Mouse (Mus musculus) hindbrain, embryonic 10.5 days (tissue): ENCODE measurements around the gene 2510009E07Rik. TPM values are rescaled to one million over a fixed set of nuclear protein-coding genes. Genes with fewer than 3 reads are reported as not detected.

Experiments
- DNase-seq: peaks from one replicate; pipeline ENCODE4 v3.0.0-alpha.2; 2017; ENCODE audit warnings: low spot score
- H3K27ac ChIP-seq: fragments of 300-500 bp; sonication (generic); 2 replicates; pipeline ENCODE4 v1.5.1; 2016; ENCODE audit warnings: mild to moderate bottlenecking, moderate library complexity
- H3K27me3 ChIP-seq: fragments of 300-500 bp; sonication (generic); 2 replicates; pipeline ENCODE4 v1.6.1; 2016; ENCODE audit warnings: mild to moderate bottlenecking; ENCODE audit not compliant: poor library complexity, insufficient read depth, severe bottlenecking
- H3K36me3 ChIP-seq: fragments of 300-500 bp; sonication (generic); 2 replicates; pipeline ENCODE4 v1.6.1; 2016; ENCODE audit warnings: mild to moderate bottlenecking, moderate library complexity
- H3K4me1 ChIP-seq: fragments of 300-500 bp; sonication (generic); replicated peaks from 2 replicates; pipeline ENCODE4 v1.6.1; 2016; ENCODE audit warnings: mild to moderate bottlenecking
- H3K4me3 ChIP-seq: fragments of 300-500 bp; sonication (generic); 2 replicates; pipeline ENCODE4 v1.5.1; 2016; ENCODE audit warnings: mild to moderate bottlenecking, moderate library complexity
- H3K9me3 ChIP-seq: fragments of 300-500 bp; sonication (generic); 2 replicates; pipeline ENCODE4 v1.6.1; 2016; ENCODE audit warnings: mild to moderate bottlenecking, moderate library complexity
- WGBS: fragments of 180-500 bp; shearing (Covaris S2); methylation state at CpG from one replicate; pipeline ENCODE4 v1.1.7; 2016; 5-methylcytosine and 5-hydroxymethylcytosine counted together
- polyA plus RNA-seq: library from polyadenylated mRNA; unstranded; fragments of >200 nt; fragmentation: Nextera tagmentation; extraction: Ambion mirVana; gene quantifications from 2 replicates; pipeline ENCODE4 v1.2.1, GENCODE M21; 2016

2510009E07Rik gene
- polyA plus RNA-seq = 32.9 and 34.0 TPM in 2 replicates

DNA sequence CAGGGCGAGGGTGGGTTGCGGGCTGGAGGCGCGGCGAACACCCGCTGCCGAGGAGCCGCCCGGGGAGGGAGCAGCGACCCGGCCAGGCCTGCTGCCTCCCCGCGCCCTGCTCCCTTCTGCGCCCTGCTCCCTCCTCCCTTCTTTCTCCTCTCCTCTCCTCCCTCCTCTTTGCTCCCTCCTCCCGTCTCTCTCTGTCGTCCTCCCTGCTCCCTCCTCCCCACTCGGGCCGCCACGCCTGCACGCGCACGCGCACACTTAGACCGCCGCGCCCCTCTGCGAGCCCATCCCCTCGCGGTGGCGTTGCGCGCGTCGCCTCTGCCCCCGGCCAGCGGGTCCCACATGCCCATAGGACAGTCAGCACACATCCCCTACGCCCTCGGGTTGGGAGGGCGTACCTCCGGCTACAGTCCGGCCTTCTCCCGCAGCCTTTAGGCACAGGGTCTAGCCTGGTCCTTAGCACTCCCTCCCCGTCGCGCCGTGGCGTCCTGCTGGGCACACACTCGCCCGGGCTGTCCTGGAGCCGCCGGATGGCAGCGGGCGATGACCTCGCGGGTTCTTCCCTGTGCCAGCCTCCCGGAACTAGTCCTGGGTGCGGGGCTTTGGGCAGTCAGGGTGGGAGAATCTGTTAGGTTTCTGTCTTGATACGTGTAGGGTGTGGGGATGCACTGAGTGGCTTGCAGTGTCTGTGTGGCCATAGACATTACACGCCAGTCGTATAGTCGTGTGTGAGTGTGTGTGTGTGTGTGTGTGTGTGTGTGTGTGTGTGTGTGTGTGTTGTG lies at the start of gene 2510009E07Rik:
2510009E07Rik (minus strand) TSS at position 203 of the 779 bp plus-strand sequence.
- H3K27ac ChIP-seq = peak within 1 kb of the TSS; percentile 95
- H3K36me3 ChIP-seq = peaks cover 2% of the 10 kb centered on the region; the same call in 1 of the 2 replicates
- peak; percentile 90 for DNase-seq
- peaks cover 48% of the 10 kb centered on the region for H3K4me1 ChIP-seq
- peaks cover 21% of the 10 kb centered on the region; the same call in 1 of the 2 replicates for H3K27me3 ChIP-seq
- WGBS = under 1% methylated on average over 58 of the region's 61 CpGs
- peak within 1 kb of the TSS; percentile 68 for H3K4me3 ChIP-seq
- H3K9me3 ChIP-seq = no peaks in the 10 kb centered on the region

DNA sequence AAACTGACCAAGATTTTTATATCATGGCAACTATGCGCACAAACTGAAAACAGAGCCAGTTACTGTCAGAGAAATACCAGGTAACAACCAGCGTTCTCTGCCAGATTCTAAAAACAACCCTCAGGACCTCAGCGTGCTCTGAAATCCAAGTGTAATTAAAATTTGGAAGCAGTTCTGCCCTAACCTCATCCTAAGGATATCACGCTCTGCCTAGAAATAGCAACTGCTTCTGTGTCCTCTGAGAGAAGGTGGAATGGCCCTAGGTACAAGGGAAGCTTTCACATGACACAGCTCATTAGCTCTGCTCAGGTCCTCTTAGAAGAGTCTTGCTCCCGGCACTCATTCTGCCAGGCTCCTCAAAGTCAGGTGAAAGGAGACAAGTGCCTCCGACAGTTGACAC lies 48.9 kb upstream of the 2510009E07Rik start:
- peaks cover 3% of the 10 kb centered on the region; the same call in 1 of the 2 replicates for H3K9me3 ChIP-seq
- no peak for DNase-seq
- no peaks in the 10 kb centered on the region for H3K4me1 ChIP-seq
- no peak overlapping the region for H3K4me3 ChIP-seq
- no peaks in the 10 kb centered on the region for H3K36me3 ChIP-seq
- WGBS = 93% methylated on average over 6 of the region's 6 CpGs
- H3K27ac ChIP-seq = no peak overlapping the region
- H3K27me3 ChIP-seq = no peaks in the 10 kb centered on the region

DNA sequence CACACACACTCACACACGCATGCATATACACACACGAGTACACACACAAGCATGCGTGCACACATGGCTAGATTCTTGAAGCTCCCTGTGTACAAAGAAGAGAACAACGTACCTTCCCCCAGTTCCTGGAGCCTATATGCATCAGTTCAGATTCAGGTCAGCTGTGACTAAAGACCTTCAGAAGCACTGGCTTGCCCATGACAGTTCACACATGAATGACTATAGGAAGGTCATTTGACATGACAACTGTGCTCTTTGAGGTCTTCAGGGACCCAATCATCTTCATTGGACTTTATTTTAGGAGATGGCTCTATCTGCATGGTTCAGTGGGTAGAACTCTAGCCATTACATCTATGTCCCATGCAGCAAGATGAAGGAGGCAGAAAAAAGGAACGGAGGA lies 48.4 kb upstream of the 2510009E07Rik start:
- WGBS = 92% methylated on average over 5 of the region's 5 CpGs
- no peaks in the 10 kb centered on the region for H3K27me3 ChIP-seq
- H3K9me3 ChIP-seq = peaks cover 3% of the 10 kb centered on the region; the same call in 1 of the 2 replicates
- H3K4me3 ChIP-seq = no peak overlapping the region
- no peaks in the 10 kb centered on the region for H3K4me1 ChIP-seq
- H3K27ac ChIP-seq = no peak overlapping the region
- DNase-seq = no peak
- H3K36me3 ChIP-seq = no peaks in the 10 kb centered on the region

DNA sequence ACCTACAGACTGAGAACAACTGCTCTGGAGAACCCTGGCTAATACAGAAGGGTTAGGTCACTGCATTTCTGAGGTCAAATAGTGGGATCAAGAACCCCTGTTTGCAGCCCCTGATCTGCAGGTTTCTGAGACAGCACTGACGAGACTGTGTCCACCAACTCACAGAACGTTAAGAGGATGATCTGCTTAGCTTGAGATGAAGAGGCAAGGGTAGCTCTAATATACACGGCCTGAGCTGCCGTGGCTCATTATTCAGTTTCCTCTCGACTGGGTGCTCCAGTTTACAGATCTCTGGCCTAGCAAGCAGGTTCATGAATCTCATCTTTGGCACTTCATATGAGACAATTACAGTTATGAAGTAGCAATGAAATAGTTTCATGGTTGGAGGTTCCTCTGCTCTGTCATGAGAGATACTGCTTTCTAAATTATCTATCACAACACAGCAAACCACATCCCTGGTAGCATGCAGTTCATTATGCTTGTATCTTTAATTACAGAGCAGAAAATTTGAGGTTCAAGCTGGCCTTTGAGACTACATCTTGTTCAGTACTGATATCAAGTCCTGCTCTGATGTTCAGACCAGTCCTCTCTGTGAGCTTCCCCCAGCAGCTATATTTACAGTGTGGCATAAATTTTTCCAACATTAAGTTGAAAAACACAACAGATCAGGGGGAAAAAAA lies 47.9 kb upstream of the 2510009E07Rik start:
- no peak overlapping the region for H3K4me3 ChIP-seq

DNA sequence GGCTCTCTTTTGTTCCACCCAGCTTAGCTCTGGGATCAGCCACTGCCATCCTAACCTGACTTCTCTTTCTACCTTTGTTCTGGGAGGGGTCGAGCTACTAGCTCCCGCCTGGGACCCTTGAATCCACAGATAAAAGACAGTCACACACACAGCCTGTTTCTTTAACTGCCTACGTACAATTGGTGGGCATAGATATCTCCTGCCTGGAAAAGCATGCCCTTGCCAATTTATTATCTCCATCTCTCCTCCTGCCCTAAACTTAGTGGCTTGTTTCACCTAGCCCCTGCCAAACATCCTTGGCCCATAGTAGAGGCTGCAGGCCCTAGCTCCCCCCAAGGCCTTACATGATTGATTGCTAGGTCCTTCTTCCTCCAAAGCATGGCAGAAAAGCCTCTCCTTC lies 47.1 kb upstream of the 2510009E07Rik start:
- H3K4me3 ChIP-seq = no peak overlapping the region
- H3K4me1 ChIP-seq = no peaks in the 10 kb centered on the region
- H3K9me3 ChIP-seq = peaks cover 3% of the 10 kb centered on the region; the same call in 1 of the 2 replicates
- H3K36me3 ChIP-seq = no peaks in the 10 kb centered on the region
- H3K27ac ChIP-seq = no peak overlapping the region
- no peak for DNase-seq
- 79% methylated on average over 3 of the region's 3 CpGs for WGBS
- no peaks in the 10 kb centered on the region for H3K27me3 ChIP-seq

More for the DNA sequence above, 47.9 kb upstream of the 2510009E07Rik start:
- Histone ChIP-seq H3K9me3 (peaks cover 3% of the 10 kb centered on the region; the same call in 1 of the 2 replicates), H3K27me3 (no peaks in the 10 kb centered on the region), H3K36me3 (no peaks in the 10 kb centered on the region), H3K27ac (no peak overlapping the region), H3K4me1 (no peaks in the 10 kb centered on the region)
- 86% methylated on average over 5 of the region's 5 CpGs for WGBS
- DNase-seq = no peak

DNA sequence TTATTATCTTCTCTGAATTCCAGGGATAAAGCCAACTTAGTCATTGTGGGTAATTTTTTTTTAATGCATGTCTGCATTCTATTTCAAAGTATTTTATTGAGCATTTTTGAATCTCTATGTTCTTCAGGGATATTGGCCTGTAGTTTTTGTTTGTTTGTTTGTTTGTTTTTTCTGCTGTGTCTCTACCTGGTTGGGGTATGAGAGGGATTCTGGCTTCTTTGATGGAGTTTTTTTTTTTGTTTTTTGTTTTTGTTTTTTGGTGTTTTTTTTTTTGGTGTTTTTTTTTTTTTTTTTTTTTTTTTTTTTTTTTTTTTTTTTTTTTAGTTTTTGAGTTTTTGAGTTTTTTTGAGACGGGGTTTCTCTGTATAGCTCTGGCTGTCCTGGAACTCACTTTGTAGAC lies 41.2 kb upstream of the 2510009E07Rik start:
- Histone ChIP-seq H3K36me3 (no peaks in the 10 kb centered on the region), H3K27me3 (no peaks in the 10 kb centered on the region), H3K4me3 (no peak overlapping the region), H3K4me1 (no peaks in the 10 kb centered on the region), H3K9me3 (peaks cover 3% of the 10 kb centered on the region; the same call in 1 of the 2 replicates), H3K27ac (no peak overlapping the region)
- WGBS = 92% methylated on average over 1 of the region's 1 CpGs
- no peak for DNase-seq

DNA sequence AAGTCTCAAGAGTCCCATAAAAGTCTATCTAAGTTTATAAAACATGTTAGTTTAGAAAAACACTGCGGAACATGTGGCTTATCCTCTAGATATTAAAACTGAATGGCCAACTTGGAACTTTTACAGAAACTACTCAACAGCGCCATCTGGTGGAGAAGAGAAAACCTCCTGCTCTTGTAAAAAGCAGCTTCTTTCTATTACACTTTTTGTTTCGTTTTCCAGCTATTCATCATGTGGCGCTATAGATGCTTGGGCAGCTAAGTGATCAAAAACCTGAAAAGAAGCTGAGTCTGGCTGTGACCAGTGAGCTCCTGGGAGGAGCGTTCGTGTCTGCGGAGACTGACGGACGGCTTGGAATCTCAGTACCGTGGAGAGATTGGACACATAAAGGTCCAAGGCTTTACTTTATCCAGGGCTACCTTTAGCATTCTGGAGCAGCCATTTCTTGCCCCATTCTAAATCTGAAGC lies 33.5 kb upstream of the 2510009E07Rik start:
- Histone ChIP-seq H3K4me3 (peak overlapping the region; percentile 38), H3K36me3 (no peaks in the 10 kb centered on the region), H3K9me3 (no peaks in the 10 kb centered on the region), H3K27me3 (no peaks in the 10 kb centered on the region), H3K4me1 (no peaks in the 10 kb centered on the region), H3K27ac (peak overlapping the region; percentile 64; the same call in 1 of the 2 replicates)
- peak; percentile 55 for DNase-seq
- 45% methylated on average over 10 of the region's 10 CpGs for WGBS

DNA sequence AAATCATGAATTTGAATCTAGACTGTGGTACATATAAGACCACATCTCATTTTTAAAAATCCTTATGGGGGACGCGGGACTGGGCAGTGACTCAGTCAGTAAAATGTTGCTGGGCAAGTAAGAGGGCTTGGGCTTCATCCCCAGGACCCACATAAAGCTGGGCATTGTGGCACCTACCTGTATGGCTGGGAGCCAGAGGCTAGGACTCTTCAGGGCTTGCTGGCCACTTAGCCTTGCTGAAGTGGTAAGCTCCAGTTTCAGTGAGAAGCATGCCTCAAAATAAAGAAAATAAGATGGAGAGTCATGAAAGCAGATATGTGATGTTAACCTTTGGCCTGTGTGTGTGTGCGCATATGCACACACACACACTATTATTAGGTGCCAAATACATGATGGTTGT lies 33.0 kb upstream of the 2510009E07Rik start:
- H3K9me3 ChIP-seq = no peaks in the 10 kb centered on the region
- WGBS = 88% methylated on average over 3 of the region's 3 CpGs
- DNase-seq = no peak
- H3K27me3 ChIP-seq = no peaks in the 10 kb centered on the region
- H3K4me1 ChIP-seq = no peaks in the 10 kb centered on the region
- H3K36me3 ChIP-seq = no peaks in the 10 kb centered on the region
- H3K4me3 ChIP-seq = no peak overlapping the region
- no peak overlapping the region for H3K27ac ChIP-seq

DNA sequence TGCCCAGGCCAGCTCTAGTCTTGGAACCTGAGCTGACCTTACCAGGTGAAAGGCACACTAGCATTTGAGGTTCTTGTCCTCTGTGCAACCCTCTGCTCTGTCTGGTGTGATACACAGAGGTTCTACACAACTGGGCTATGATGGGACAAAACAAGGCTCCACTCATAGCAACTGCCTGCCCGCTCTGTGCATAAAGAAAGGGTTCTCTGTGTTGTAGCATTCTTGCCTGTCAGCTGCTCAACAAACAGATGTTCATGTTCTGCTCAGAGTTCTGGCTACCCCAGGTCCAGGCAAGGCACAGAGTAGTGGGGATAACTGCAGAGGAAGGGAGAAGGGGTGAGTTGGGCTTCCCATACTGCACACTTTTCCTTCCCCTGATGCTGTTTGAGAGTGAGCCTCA lies 29.8 kb upstream of the 2510009E07Rik start:
- no peaks in the 10 kb centered on the region for H3K27me3 ChIP-seq
- H3K27ac ChIP-seq = no peak overlapping the region
- 85% methylated on average over 1 of the region's 1 CpGs for WGBS
- no peaks in the 10 kb centered on the region for H3K4me1 ChIP-seq
- no peaks in the 10 kb centered on the region for H3K36me3 ChIP-seq
- no peak for DNase-seq
- H3K4me3 ChIP-seq = no peak overlapping the region
- H3K9me3 ChIP-seq = no peaks in the 10 kb centered on the region

DNA sequence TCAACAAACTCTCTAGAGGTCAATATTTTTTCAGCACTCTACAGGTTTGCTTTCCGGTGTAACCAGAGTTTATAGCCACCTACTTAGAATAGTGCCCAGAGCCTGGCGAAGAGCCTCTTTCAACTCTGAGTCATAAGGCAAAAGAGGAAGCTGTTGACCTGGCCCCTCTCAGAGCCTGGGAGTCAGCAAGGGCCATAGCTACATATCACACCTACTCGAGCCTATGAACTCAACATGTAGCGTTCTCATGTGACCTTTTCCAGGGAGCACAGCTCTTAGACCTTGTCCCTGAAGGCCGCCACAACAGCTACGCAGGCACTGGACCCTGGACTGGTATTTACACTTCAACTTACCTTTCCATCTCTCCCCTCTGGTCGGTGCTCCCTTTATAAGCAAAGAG lies 25.3 kb upstream of the 2510009E07Rik start:
- no peaks in the 10 kb centered on the region for H3K36me3 ChIP-seq
- no peaks in the 10 kb centered on the region for H3K9me3 ChIP-seq
- DNase-seq = no peak
- WGBS = 92% methylated on average over 7 of the region's 7 CpGs
- no peaks in the 10 kb centered on the region for H3K4me1 ChIP-seq
- H3K27ac ChIP-seq = no peak overlapping the region
- H3K4me3 ChIP-seq = no peak overlapping the region
- H3K27me3 ChIP-seq = no peaks in the 10 kb centered on the region

DNA sequence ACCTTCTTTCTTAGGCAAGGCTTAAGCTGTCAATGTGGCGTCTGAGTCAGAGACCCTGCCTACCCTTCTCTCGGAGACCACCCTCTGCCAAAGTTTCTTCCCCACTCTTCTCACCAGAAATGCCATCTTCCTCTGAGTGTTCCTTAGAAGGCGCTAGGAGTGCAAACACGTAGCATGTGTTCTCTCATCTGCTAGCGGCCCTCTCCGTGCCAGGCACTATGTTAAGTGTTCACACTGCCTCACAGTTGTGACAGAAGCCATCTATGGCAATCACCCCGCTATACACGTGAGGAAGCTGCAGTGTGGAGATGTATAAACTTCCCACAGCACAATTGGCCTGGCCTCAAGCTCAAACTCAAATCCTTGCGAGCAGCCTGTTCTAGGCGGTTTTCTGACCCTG lies 20.1 kb upstream of the 2510009E07Rik start:
- Histone ChIP-seq H3K36me3 (no peaks in the 10 kb centered on the region), H3K4me3 (no peak overlapping the region), H3K27me3 (no peaks in the 10 kb centered on the region), H3K27ac (no peak overlapping the region), H3K4me1 (peaks cover 6% of the 10 kb centered on the region; the same call in 1 of the 2 replicates), H3K9me3 (no peaks in the 10 kb centered on the region)
- WGBS = 90% methylated on average over 10 of the region's 10 CpGs
- no peak for DNase-seq

DNA sequence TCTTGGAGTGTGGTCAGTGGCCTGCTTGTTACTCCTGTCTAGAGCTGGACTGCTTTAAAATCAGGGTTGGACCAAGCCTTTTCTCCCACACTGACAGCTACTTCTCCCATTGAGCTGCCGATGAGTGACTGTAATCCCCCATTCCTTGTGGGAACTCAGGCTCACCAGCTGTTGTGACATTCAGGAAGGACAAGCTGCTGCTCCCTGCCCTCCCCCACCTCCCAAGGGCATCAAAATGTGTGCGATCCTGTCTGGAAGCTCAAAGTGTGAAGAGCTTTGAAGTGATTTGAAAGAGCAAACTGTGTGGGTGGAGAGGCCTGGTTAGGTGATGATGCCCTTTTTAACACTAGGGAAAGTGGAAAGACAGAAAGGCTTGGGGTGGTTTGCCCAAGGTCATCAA lies 15.9 kb upstream of the 2510009E07Rik start:
- peak; percentile 38 for DNase-seq
- Histone ChIP-seq H3K4me3 (no peak overlapping the region), H3K9me3 (no peaks in the 10 kb centered on the region), H3K4me1 (peaks cover 11% of the 10 kb centered on the region), H3K36me3 (no peaks in the 10 kb centered on the region), H3K27me3 (no peaks in the 10 kb centered on the region), H3K27ac (0 out of 2 replicates have a peak overlapping the region, but pooled peaks have one; percentile 23)
- WGBS = 43% methylated on average over 2 of the region's 2 CpGs

DNA sequence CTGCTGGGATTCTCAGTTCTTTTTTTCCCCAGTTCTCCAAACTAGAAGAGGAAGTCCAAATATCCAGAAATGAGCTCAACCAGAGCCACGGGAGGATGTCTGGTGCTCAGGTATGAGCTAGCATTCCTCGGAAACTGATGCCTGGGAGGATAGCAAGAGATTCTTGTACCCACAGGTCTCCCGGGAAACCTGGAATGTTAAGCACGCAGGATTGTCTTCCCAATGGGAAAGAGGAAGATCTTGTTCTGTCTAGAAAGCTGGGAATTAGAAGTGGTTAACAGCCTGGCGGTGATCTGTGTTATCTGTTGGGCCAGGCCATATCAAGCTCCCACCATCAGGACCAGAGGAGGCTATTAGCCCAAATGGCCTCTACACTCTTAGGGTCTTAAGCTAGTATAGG lies 10.2 kb upstream of the 2510009E07Rik start:
- WGBS = 43% methylated on average over 5 of the region's 5 CpGs
- no peak for DNase-seq

More for the DNA sequence above, 10.2 kb upstream of the 2510009E07Rik start:
- Histone ChIP-seq H3K9me3 (peaks cover 15% of the 10 kb centered on the region), H3K36me3 (no peaks in the 10 kb centered on the region), H3K4me3 (no peak overlapping the region), H3K27me3 (no peaks in the 10 kb centered on the region), H3K27ac (no peak overlapping the region), H3K4me1 (peaks cover 26% of the 10 kb centered on the region)
